ENCODE assay signal across 34 mouse cellular contexts in the genomic region with DNA sequence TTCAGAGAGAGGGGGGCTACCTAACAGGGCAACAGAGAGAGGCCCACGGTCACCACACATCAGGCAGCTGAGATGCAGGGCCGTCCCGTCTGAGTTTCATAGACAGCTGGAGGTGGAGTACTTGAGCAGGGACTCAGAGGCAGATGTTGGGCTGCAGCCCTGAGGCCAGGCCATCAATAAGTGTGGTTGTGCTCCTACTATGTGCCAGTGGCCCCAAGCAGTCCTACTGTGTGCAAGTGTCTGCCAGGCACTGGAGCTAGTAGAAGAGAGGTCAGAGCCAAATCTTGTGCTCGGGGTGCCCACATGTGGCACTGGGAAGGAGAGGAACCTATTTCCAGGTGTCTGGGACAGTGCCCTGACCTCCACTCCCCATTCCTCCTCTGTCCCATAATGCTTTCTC.
"Had no signal": no experiment of that assay in that cellular context is flagged by ENCODE, and none has a peak within 500 bp of the region (broad histone marks: within the 10 kb centered on the region; RNA-seq: fewer than 3 reads in every experiment).

No protein-coding gene starts in this region.

- H3K4me3 ChIP-seq: heart, embryonic 12.5 days; heart, embryonic 13.5 days; heart, embryonic 15.5 days; hindbrain, embryonic 10.5 days; hindbrain, embryonic 12.5 days; hindbrain, embryonic 13.5 days; hindbrain, embryonic 15.5 days; intestine, embryonic 15.5 days; kidney, embryonic 15.5 days; layer of hippocampus, adult 2 months; left cerebral cortex, adult 2 months had no signal

- H3K36me3 ChIP-seq: heart, embryonic 12.5 days; heart, embryonic 13.5 days; heart, embryonic 15.5 days; hindbrain, embryonic 10.5 days; hindbrain, embryonic 12.5 days; hindbrain, embryonic 13.5 days; hindbrain, embryonic 15.5 days; intestine, embryonic 15.5 days; kidney, embryonic 15.5 days had no signal

- H3K9me3 ChIP-seq: heart, embryonic 12.5 days; heart, embryonic 13.5 days; heart, embryonic 15.5 days; hindbrain, embryonic 10.5 days; hindbrain, embryonic 12.5 days; hindbrain, embryonic 13.5 days; hindbrain, embryonic 15.5 days; intestine, embryonic 15.5 days; kidney, embryonic 15.5 days had no signal

- ATAC-seq: hindbrain, embryonic 16.5 days; hindbrain, postnatal 0 days; inflammation-experienced regulatory T-cells, adult 6 months; intestine, embryonic 15.5 days; intestine, embryonic 16.5 days; intestine, postnatal 0 days had no signal

- DNase-seq: heart, postnatal 10 days; heart, postnatal 14 days; heart, postnatal 36 days; heart, postnatal 4 days; kidney, adult 11 months; kidney, adult 18-20 months; kidney, adult 2 months; kidney, adult 8-10 months; kidney, postnatal 10 days; kidney, postnatal 14 days; kidney, postnatal 25 days; kidney, postnatal 36 days; kidney, postnatal 4 days; layer of hippocampus, adult 9-11 months; layer of hippocampus, postnatal 36 days had no signal

- H3K4me2 ChIP-seq: heart, embryonic 11.5 days; heart, embryonic 12.5 days; heart, embryonic 13.5 days; heart, embryonic 15.5 days; hindbrain, embryonic 12.5 days; hindbrain, embryonic 13.5 days; hindbrain, embryonic 14.5 days; hindbrain, embryonic 15.5 days; intestine, embryonic 15.5 days; kidney, embryonic 15.5 days had no signal

- H3K9ac ChIP-seq: heart, embryonic 12.5 days; heart, embryonic 13.5 days; heart, embryonic 15.5 days; hindbrain, embryonic 12.5 days; hindbrain, embryonic 13.5 days; hindbrain, embryonic 14.5 days; hindbrain, embryonic 15.5 days; intestine, embryonic 15.5 days; kidney, embryonic 15.5 days had no signal

- H3K27ac ChIP-seq: heart, embryonic 13.5 days; heart, embryonic 15.5 days; hindbrain, embryonic 10.5 days; hindbrain, embryonic 12.5 days; hindbrain, embryonic 13.5 days; hindbrain, embryonic 14.5 days; hindbrain, embryonic 15.5 days; hindbrain, postnatal 0 days; intestine, embryonic 15.5 days; kidney, embryonic 15.5 days; kidney, postnatal 0 days; layer of hippocampus, adult 2 months; left cerebral cortex, adult 2 months had no signal
